Mouse (Mus musculus): ENCODE measurements at regions not wholly inside any gene's neighbourhood (a gene's known extent, or its start where the extent isn't known, plus 50 kb on each side); places are given as distances from the start of the nearest gene placed in this dataset.

DNA sequence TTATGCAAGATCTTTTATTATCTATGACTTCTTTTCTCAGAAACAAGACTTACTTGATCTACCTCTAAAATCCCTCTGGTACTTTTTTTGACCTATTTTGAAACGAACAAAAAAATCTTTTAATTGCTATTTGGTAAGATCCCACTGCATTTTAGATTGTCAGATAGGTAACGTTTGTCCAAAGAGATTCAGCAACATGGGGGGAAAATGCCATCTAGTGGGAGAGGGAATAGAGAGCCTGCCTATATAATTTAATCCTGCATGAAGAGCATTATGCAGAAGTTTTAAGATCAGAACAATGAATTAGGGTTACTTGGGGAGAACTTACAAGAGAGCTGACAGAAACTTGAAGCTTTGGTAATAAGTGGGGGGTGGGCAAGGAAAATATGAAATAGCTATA, 320.2 kb downstream of the Gm19965 start:
- no peak for TF ChIP-seq CTCF (IDR thresholded peaks at IDR 0.05; ENCODE audit: low read depth, low read length)
- TF ChIP-seq POLR2A (IDR thresholded peaks at IDR 0.05; ENCODE audit: insufficient read depth, low read length): no peak
- no peak for TF ChIP-seq EP300 (IDR thresholded peaks at IDR 0.05; ENCODE audit: insufficient read depth, low read depth, low read length)
